Mouse (Mus musculus) heart, adult 2 months (tissue): ENCODE results near the gene Armh2.

Experiments used
- CTCF ChIP-seq: fragments of 200-600 bp; IDR thresholded peaks from 2 replicates; pipeline ENCODE4 v1.8.1; 2022; ENCODE audit warnings: antibody characterized with exemption, mild to moderate bottlenecking, moderate library complexity
- EP300 ChIP-seq: fragments of 200-500 bp; IDR thresholded peaks from 2 replicates; pipeline ENCODE4 v1.6.1; 2011; ENCODE audit warnings: low read depth, low read length, control low read depth; ENCODE audit not compliant: insufficient read depth
- POLR2A ChIP-seq: fragments of 200-500 bp; IDR thresholded peaks from 2 replicates; pipeline ENCODE4 v1.6.1; 2011; ENCODE audit warnings: mild to moderate bottlenecking, low read depth, low read length, control low read depth; ENCODE audit not compliant: insufficient read depth

DNA sequence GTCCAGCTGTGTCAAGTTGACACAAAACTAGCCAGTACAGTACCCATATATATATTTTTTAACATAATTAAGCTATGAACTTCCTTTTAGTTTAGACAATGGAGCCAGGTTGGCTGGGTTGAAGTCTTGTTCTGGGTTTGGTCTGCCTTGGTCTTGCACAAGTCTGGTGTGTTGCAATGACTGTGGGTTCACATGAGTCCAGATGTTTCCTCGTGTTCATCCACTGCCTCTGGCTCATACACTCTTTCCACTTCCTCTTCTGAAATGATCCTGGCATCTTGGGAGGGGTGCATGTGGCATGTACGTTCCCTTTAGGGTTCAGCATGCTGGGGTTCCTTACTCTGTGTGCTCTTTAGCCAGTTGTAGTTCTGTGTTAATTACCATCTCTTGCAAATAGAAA, 50.3 kb downstream of the Armh2 start:
- TF ChIP-seq POLR2A (no peak), CTCF (no peak), EP300 (peak; percentile 87; the same call in 1 of the 2 replicates)
